27 mouse cellular contexts compared by ENCODE assay signal in genomic region chr5:147354985-147355384, GRCm38 (mm10). TPM values are rescaled to one million over a fixed set of nuclear protein-coding genes. Genes with fewer than 3 reads are reported as not detected.
DNase-seq lines count a peak whose midpoint lies in the region; TF ChIP-seq lines count a peak whose summit lies in the region.
"Had no signal": no experiment of that assay in that cellular context is flagged by ENCODE, and none has a peak within 500 bp of the region (broad histone marks: within the 10 kb centered on the region; RNA-seq: fewer than 3 reads in every experiment).

No protein-coding gene starts in this region.

- no peak overlapping the region for H3K27ac ChIP-seq in heart, embryonic 10.5 days
- H3K27ac ChIP-seq in spleen, adult 2 months (ENCODE audit: insufficient read depth, low read length), result peak overlapping the region; percentile 7; the same call in 1 of the 2 replicates
- H3K27ac ChIP-seq: embryonic facial prominence, embryonic 10.5 days; embryonic facial prominence, embryonic 12.5 days; forebrain, embryonic 13.5 days had no signal

- no peaks in the 10 kb centered on the region for H3K36me3 ChIP-seq in heart, embryonic 10.5 days
- H3K36me3 ChIP-seq in spleen, adult 2 months (ENCODE audit: control insufficient read depth, insufficient read depth, low read length), result no peaks in the 10 kb centered on the region
- H3K36me3 ChIP-seq: embryonic facial prominence, embryonic 10.5 days; embryonic facial prominence, embryonic 12.5 days; G1E had no signal

- WGBS in heart, embryonic 10.5 days, result 76% methylated on average over 8 of the region's 8 CpGs
- WGBS in spleen, adult 2 months, result 73% methylated on average over 8 of the region's 8 CpGs

- no peak for TF ChIP-seq POLR2A in spleen, adult 2 months (IDR thresholded peaks at IDR 0.05; ENCODE audit: low read depth, low read length)

- no peaks in the 10 kb centered on the region for H3K9me3 ChIP-seq in heart, embryonic 10.5 days
- H3K9me3 ChIP-seq: embryonic facial prominence, embryonic 10.5 days; embryonic facial prominence, embryonic 12.5 days; forebrain, embryonic 13.5 days; G1E had no signal

- H3K27me3 ChIP-seq in heart, embryonic 10.5 days (ENCODE audit: insufficient read depth, poor library complexity, severe bottlenecking), result no peaks in the 10 kb centered on the region
- H3K27me3 ChIP-seq in spleen, adult 2 months (ENCODE audit: control insufficient read depth, insufficient read depth, low read length), result no peaks in the 10 kb centered on the region
- H3K27me3 ChIP-seq: CH12.LX; embryonic facial prominence, embryonic 12.5 days; forebrain, embryonic 13.5 days; Patski had no signal

- TF ChIP-seq CTCF in spleen, adult 2 months (IDR thresholded peaks at IDR 0.05; ENCODE audit: extremely low read depth, insufficient read depth, insufficient read length, insufficient replicate concordance), result no peak

- H3K4me1 ChIP-seq in heart, embryonic 10.5 days, result no peaks in the 10 kb centered on the region
- peaks cover 13% of the 10 kb centered on the region; the same call in 1 of the 2 replicates for H3K4me1 ChIP-seq in spleen, adult 2 months (ENCODE audit: control insufficient read depth, insufficient read depth, insufficient read length)
- H3K4me1 ChIP-seq: embryonic facial prominence, embryonic 12.5 days; forebrain, embryonic 13.5 days had no signal

- peak; percentile 11 for DNase-seq in heart, embryonic 10.5 days (ENCODE audit: low spot score)
- no peak for DNase-seq in heart, adult 18-20 months
- DNase-seq in spleen, adult 2 months (ENCODE audit: low read depth in 1 of 2, low spot score in 2 of 2), result no peak
- DNase-seq in spleen, adult 18-20 months, result no peak
- peak; percentile 51 for DNase-seq in thymus, postnatal 0 days (ENCODE audit: low spot score)
- DNase-seq in thymus, postnatal 10 days (ENCODE audit: low spot score in 2 of 2), result no peak
- peak; percentile 54 for DNase-seq in naive thymus-derived CD4-positive, alpha-beta T cell, adult 2 months (ENCODE audit: low read depth)
- DNase-seq: adrenal gland, adult 8-10 months; adrenal gland, postnatal 14 days; adrenal gland, postnatal 36 days; cerebellum, adult 11-12 months; cerebellum, adult 2 months; cerebellum, adult 9-10 months; cerebellum, postnatal 10 days; cerebellum, postnatal 25 days had no signal

- no peak overlapping the region for H3K4me3 ChIP-seq in heart, embryonic 10.5 days
- no peak overlapping the region for H3K4me3 ChIP-seq in spleen, adult 2 months (ENCODE audit: extremely low read depth, insufficient read depth, insufficient read length)
- H3K4me3 ChIP-seq: embryonic facial prominence, embryonic 10.5 days; embryonic facial prominence, embryonic 12.5 days; forebrain, embryonic 13.5 days had no signal

RNA-seq across cellular contexts. Expression of gene Urad, which starts 32.7 kb away (rescaled TPM):
- polyA plus RNA-seq in heart, embryonic 10.5 days (2016; fragmentation: Nextera tagmentation; extraction: Ambion mirVana), result not detected in 2 replicates
- total RNA-seq in heart, adult 18-20 months (2021), result not detected
- polyA plus RNA-seq in spleen, adult 2 months (2012; rRNA removed), result not detected in 2 replicates
- not detected in 2 replicates for polyA plus RNA-seq in thymus, postnatal 0 days (2015; fragmentation: Nextera tagmentation; extraction: Ambion mirVana)
- total RNA-seq: CH12.LX, G1E had no signal
- polyA plus RNA-seq: activated CD4-positive, CD25-positive, alpha-beta regulatory T cell, adult 4 months; CD4-positive, CD25-positive, alpha-beta regulatory T cell, adult 4 months; cerebellum, adult 2 months; cortical plate, adult 2 months; embryonic facial prominence, embryonic 10.5 days; embryonic facial prominence, embryonic 12.5 days; embryonic facial prominence, embryonic 14.5 days; forebrain, embryonic 11.5 days; forebrain, embryonic 13.5 days; G1E; Patski had no signal

RNA-seq across cellular contexts. Expression of gene Flt3, which starts 45.3 kb away (rescaled TPM):
- 0.04 TPM in 1 of 2 replicates, not detected in the other for polyA plus RNA-seq in heart, embryonic 10.5 days (2016; fragmentation: Nextera tagmentation; extraction: Ambion mirVana)
- under 1 TPM; 0.10 to 0.62 TPM for total RNA-seq in heart, adult 18-20 months (2021)
- 6.5 and 7.1 TPM in 2 replicates for polyA plus RNA-seq in spleen, adult 2 months (2012; rRNA removed)
- polyA plus RNA-seq in thymus, postnatal 0 days (2015; fragmentation: Nextera tagmentation; extraction: Ambion mirVana), result 2.6 and 3.1 TPM in 2 replicates
- polyA plus RNA-seq: G1E had no signal

RNA-seq across cellular contexts. Expression of gene Cdx2, which starts 47.9 kb away (rescaled TPM):
- polyA plus RNA-seq in heart, embryonic 10.5 days (2016; fragmentation: Nextera tagmentation; extraction: Ambion mirVana), result not detected in 2 replicates
- not detected for total RNA-seq in heart, adult 18-20 months (2021)
- polyA plus RNA-seq in spleen, adult 2 months (2012; rRNA removed), result not detected in 2 replicates
- 0.13 TPM in 1 of 2 replicates, not detected in the other for polyA plus RNA-seq in thymus, postnatal 0 days (2015; fragmentation: Nextera tagmentation; extraction: Ambion mirVana)
- total RNA-seq: adrenal gland, adult 18-20 months; adrenal gland, adult 8-10 months; adrenal gland, postnatal 14 days; adrenal gland, postnatal 36 days; CH12.LX; G1E had no signal
- polyA plus RNA-seq: activated CD4-positive, CD25-positive, alpha-beta regulatory T cell, adult 4 months; CD4-positive, CD25-positive, alpha-beta regulatory T cell, adult 4 months; cerebellum, adult 2 months; cortical plate, adult 2 months; embryonic facial prominence, embryonic 10.5 days; embryonic facial prominence, embryonic 12.5 days; embryonic facial prominence, embryonic 14.5 days; forebrain, embryonic 11.5 days; forebrain, embryonic 13.5 days; G1E had no signal

Comparison
In these comparisons a context has a peak if more than half of its experiments do, and no peak if none do; other contexts are left out.
1. DNase-seq: peak in heart, embryonic 10.5 days (single experiment), thymus, postnatal 0 days (single experiment) and naive thymus-derived CD4-positive, alpha-beta T cell, adult 2 months (single experiment); none in heart, adult 18-20 months (0 of 2), spleen, adult 2 months (0 of 2), spleen, adult 18-20 months (0 of 2) and thymus, postnatal 10 days (0 of 2).